Mouse (Mus musculus): ENCODE results near the gene 2810408A11Rik.

DNA sequence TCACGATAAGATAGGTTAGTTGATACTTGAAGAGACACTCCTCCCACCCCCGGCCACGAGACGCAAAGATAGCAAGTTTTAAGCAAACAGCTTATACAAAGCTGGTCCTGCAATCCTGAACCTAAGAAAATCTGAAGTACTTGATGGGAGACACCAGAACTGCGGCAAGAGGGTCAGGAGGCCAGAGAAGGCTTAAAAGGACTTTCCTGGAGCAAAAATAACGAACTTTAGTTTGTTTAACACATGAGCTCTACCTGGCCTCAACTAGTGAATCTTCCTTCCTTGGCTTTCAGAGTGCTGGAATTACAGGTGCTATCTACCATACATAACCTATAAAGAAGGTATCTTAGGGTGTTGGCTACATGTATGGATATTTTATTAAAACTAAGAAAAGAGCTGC lies 33.9 kb upstream of the 2810408A11Rik start:
- TF ChIP-seq CTCF (IDR thresholded peaks at IDR 0.05 in 2 of 3, conservative IDR thresholded peaks at IDR 0.05 in 1 of 3; ENCODE audit: control insufficient read depth in 1 of 3, insufficient read depth in 1 of 3, low read depth in 2 of 3, low read length in 3 of 3, poor library complexity in 1 of 3, severe bottlenecking in 1 of 3) (no peak), MAZ (IDR thresholded peaks at IDR 0.05; ENCODE audit: low read depth, low read length) (no peak), POLR2A (IDR thresholded peaks at IDR 0.05; ENCODE audit: control insufficient read depth in 1 of 2, insufficient read depth in 1 of 2, low read depth in 1 of 2, low read length in 2 of 2, poor library complexity in 1 of 2) (no peak), CHD2 (IDR thresholded peaks at IDR 0.05; ENCODE audit: low read length) (no peak), MEF2A (IDR thresholded peaks at IDR 0.05; ENCODE audit: extremely low read depth, insufficient replicate concordance, low read depth, low read length, poor library complexity, severe bottlenecking) (no peak), TCF12 (IDR thresholded peaks at IDR 0.05; ENCODE audit: low read depth, low read length) (no peak), E2F4 (IDR thresholded peaks at IDR 0.05; ENCODE audit: borderline replicate concordance, low read depth, low read length) (no peak), POLR2AphosphoS5 (IDR thresholded peaks at IDR 0.05; ENCODE audit: borderline replicate concordance, low read depth, low read length) (no peak), SIN3A (IDR thresholded peaks at IDR 0.05; ENCODE audit: low read length) (no peak; the same call in 1 of the 2 replicates), ZNF384 (IDR thresholded peaks at IDR 0.05; ENCODE audit: low read depth, low read length) (no peak), USF1 (IDR thresholded peaks at IDR 0.05; ENCODE audit: low read depth, low read length) (no peak)
